8 mouse cellular contexts compared by ENCODE assay signal in genomic region chr19:4214771-4215450, GRCm38 (mm10). TPM values are rescaled to one million over a fixed set of nuclear protein-coding genes. Genes with fewer than 3 reads are reported as not detected.
DNase-seq lines count a peak whose midpoint lies in the region; ATAC-seq and TF ChIP-seq lines count a peak whose summit lies in the region.

No protein-coding gene starts in this region.

- TF ChIP-seq CTCF in midbrain, postnatal 0 days (IDR thresholded peaks at IDR 0.05): no peak

- peak overlapping the region; percentile 77 for H3K9ac ChIP-seq in heart, embryonic 15.5 days
- peak overlapping the region; percentile 94 for H3K9ac ChIP-seq in limb, embryonic 11.5 days (ENCODE audit: low read length)
- H3K9ac ChIP-seq in midbrain, postnatal 0 days (replicated peaks; ENCODE audit: low read length, poor library complexity, severe bottlenecking): peak overlapping the region; percentile 59

- H3K27ac ChIP-seq in heart, embryonic 15.5 days: peak overlapping the region; percentile 74
- H3K27ac ChIP-seq in limb, embryonic 11.5 days (replicated peaks; ENCODE audit: low read depth, low read length): peak overlapping the region; percentile 92
- H3K27ac ChIP-seq in midbrain, postnatal 0 days (ENCODE audit: low read depth, low read length): no peak overlapping the region

- peak; percentile 93 for DNase-seq in heart, adult 11 months
- DNase-seq in heart, adult 8-10 months (ENCODE audit: low spot score): no peak
- peak; percentile 69 for DNase-seq in adrenal gland, postnatal 14 days
- DNase-seq in limb, embryonic 11.5 days (ENCODE audit: low spot score): peak; percentile 66
- no peak for DNase-seq in midbrain, postnatal 0 days (ENCODE audit: low spot score)
- DNase-seq in ovary, postnatal 36 days (ENCODE audit: low spot score): no peak
- no peak for DNase-seq in left cerebral cortex, postnatal 14 days (ENCODE audit: low spot score in 2 of 2)

- ATAC-seq in heart, embryonic 15.5 days (replicated peaks; ENCODE audit: insufficient number of reproducible peaks, insufficient read depth, low FRiP score, low read depth): peak; percentile 47
- ATAC-seq in limb, embryonic 11.5 days (ENCODE audit: insufficient number of reproducible peaks, low FRiP score, low TSS enrichment, low read depth): 0 out of 2 replicates have a peak, but pooled peaks have one; percentile 8
- 0 out of 2 replicates have a peak, but pooled peaks have one; percentile 24 for ATAC-seq in midbrain, postnatal 0 days (ENCODE audit: low FRiP score)

- intact Hi-C loops in left cerebral cortex, postnatal 14 days (cut with DNase I): no loop called here

- peaks cover 64% of the 10 kb centered on the region for H3K27me3 ChIP-seq in heart, embryonic 15.5 days
- no peaks in the 10 kb centered on the region for H3K27me3 ChIP-seq in limb, embryonic 11.5 days (ENCODE audit: control insufficient read depth, insufficient read depth, low read length)
- peaks cover 44% of the 10 kb centered on the region for H3K27me3 ChIP-seq in midbrain, postnatal 0 days (ENCODE audit: insufficient read depth, low read length)

- H3K4me1 ChIP-seq in heart, embryonic 15.5 days (replicated peaks): peaks cover 48% of the 10 kb centered on the region
- H3K4me1 ChIP-seq in limb, embryonic 11.5 days (ENCODE audit: control insufficient read depth, insufficient read depth, low read length): peaks cover 57% of the 10 kb centered on the region
- peaks cover 7% of the 10 kb centered on the region; the same call in 1 of the 2 replicates for H3K4me1 ChIP-seq in midbrain, postnatal 0 days (ENCODE audit: insufficient read depth, low read length)

- H3K4me3 ChIP-seq in heart, embryonic 15.5 days: peak overlapping the region; percentile 69
- peak overlapping the region; percentile 84 for H3K4me3 ChIP-seq in limb, embryonic 11.5 days (ENCODE audit: low read depth, low read length)
- H3K4me3 ChIP-seq in midbrain, postnatal 0 days (ENCODE audit: low read depth, low read length): peak overlapping the region; percentile 39

- peak overlapping the region; percentile 98 for H3K4me2 ChIP-seq in heart, embryonic 15.5 days
- H3K4me2 ChIP-seq in limb, embryonic 11.5 days (ENCODE audit: low read depth, severe bottlenecking): peak overlapping the region; percentile 86
- peak overlapping the region; percentile 91 for H3K4me2 ChIP-seq in midbrain, postnatal 0 days (ENCODE audit: low read depth, low read length, poor library complexity, severe bottlenecking)

- H3K9me3 ChIP-seq in heart, embryonic 15.5 days (replicated peaks): no peaks in the 10 kb centered on the region
- no peaks in the 10 kb centered on the region for H3K9me3 ChIP-seq in limb, embryonic 11.5 days (ENCODE audit: control insufficient read depth, low read length)
- no peaks in the 10 kb centered on the region for H3K9me3 ChIP-seq in midbrain, postnatal 0 days (ENCODE audit: low read length)

- WGBS in heart, embryonic 15.5 days: under 1% methylated on average over 64 of the region's 81 CpGs
- under 1% methylated on average over 59 of the region's 81 CpGs for WGBS in limb, embryonic 11.5 days
- WGBS in midbrain, postnatal 0 days: 0% methylated on average over 44 of the region's 81 CpGs

- no peaks in the 10 kb centered on the region for H3K36me3 ChIP-seq in heart, embryonic 15.5 days
- H3K36me3 ChIP-seq in limb, embryonic 11.5 days (ENCODE audit: control insufficient read depth, insufficient read depth, low read length): no peaks in the 10 kb centered on the region
- no peaks in the 10 kb centered on the region for H3K36me3 ChIP-seq in midbrain, postnatal 0 days (ENCODE audit: insufficient read depth, low read length)

RNA-seq across cellular contexts. Expression of gene AC109138.7, which starts 0.8 kb away (rescaled TPM):
- total RNA-seq in heart, adult 8-10 months (2022): under 1 TPM in 1 of 4 experiments, not detected in 3; 0.87 TPM
- not detected in 2 replicates for total RNA-seq in adrenal gland, postnatal 14 days (2021)
- not detected in 2 replicates for polyA plus RNA-seq in heart, embryonic 15.5 days (2015; fragmentation: Nextera tagmentation; extraction: Ambion mirVana)
- polyA plus RNA-seq in limb, embryonic 11.5 days (2014; fragmentation: Nextera tagmentation; extraction: Ambion mirVana): not detected in 2 replicates
- total RNA-seq in midbrain, postnatal 0 days (2014; rRNA removed): not detected in 2 replicates
- not detected in 2 replicates for polyA plus RNA-seq in midbrain, postnatal 0 days (2015; fragmentation: Nextera tagmentation; extraction: Ambion mirVana)
- total RNA-seq in left cerebral cortex, postnatal 14 days (2021): not detected

RNA-seq across cellular contexts. Expression of gene Clcf1, which starts 0.9 kb away (rescaled TPM):
- total RNA-seq in heart, adult 8-10 months (2022): 1 to 10 TPM in 2 of 4 experiments, under 1 TPM in 2; 0.57 to 1.6 (median 1.0) TPM
- total RNA-seq in adrenal gland, postnatal 14 days (2021): 10.8 and 16.3 TPM in 2 replicates
- polyA plus RNA-seq in heart, embryonic 15.5 days (2015; fragmentation: Nextera tagmentation; extraction: Ambion mirVana): 0.96 and 1.9 TPM in 2 replicates
- 5.0 and 7.4 TPM in 2 replicates for polyA plus RNA-seq in limb, embryonic 11.5 days (2014; fragmentation: Nextera tagmentation; extraction: Ambion mirVana)
- 0.99 and 1.2 TPM in 2 replicates for total RNA-seq in midbrain, postnatal 0 days (2014; rRNA removed)
- polyA plus RNA-seq in midbrain, postnatal 0 days (2015; fragmentation: Nextera tagmentation; extraction: Ambion mirVana): 0.28 and 0.44 TPM in 2 replicates
- 1 to 10 TPM; 1.3 to 1.5 TPM for total RNA-seq in left cerebral cortex, postnatal 14 days (2021)

RNA-seq across cellular contexts. Expression of gene Rad9a, which starts 13.4 kb away (rescaled TPM):
- total RNA-seq in heart, adult 8-10 months (2022): 1 to 10 TPM; 5.3 to 6.2 (median 5.6) TPM
- total RNA-seq in adrenal gland, postnatal 14 days (2021): 8.2 and 10.7 TPM in 2 replicates
- polyA plus RNA-seq in heart, embryonic 15.5 days (2015; fragmentation: Nextera tagmentation; extraction: Ambion mirVana): 17.3 and 24.1 TPM in 2 replicates
- 52.5 and 54.9 TPM in 2 replicates for polyA plus RNA-seq in limb, embryonic 11.5 days (2014; fragmentation: Nextera tagmentation; extraction: Ambion mirVana)
- total RNA-seq in midbrain, postnatal 0 days (2014; rRNA removed): 18.0 and 22.8 TPM in 2 replicates
- 14.7 and 17.0 TPM in 2 replicates for polyA plus RNA-seq in midbrain, postnatal 0 days (2015; fragmentation: Nextera tagmentation; extraction: Ambion mirVana)
- total RNA-seq in left cerebral cortex, postnatal 14 days (2021): 1 to 10 TPM; 6.4 to 9.0 TPM

RNA-seq across cellular contexts. Expression of gene Pold4, which starts 16.8 kb away (rescaled TPM):
- 10 to 100 TPM; 11.9 to 17.5 (median 14.3) TPM for total RNA-seq in heart, adult 8-10 months (2022)
- total RNA-seq in adrenal gland, postnatal 14 days (2021): 43.3 and 57.9 TPM in 2 replicates
- polyA plus RNA-seq in heart, embryonic 15.5 days (2015; fragmentation: Nextera tagmentation; extraction: Ambion mirVana): 17.1 and 24.1 TPM in 2 replicates
- polyA plus RNA-seq in limb, embryonic 11.5 days (2014; fragmentation: Nextera tagmentation; extraction: Ambion mirVana): 11.5 and 12.6 TPM in 2 replicates
- 20.9 and 37.7 TPM in 2 replicates for total RNA-seq in midbrain, postnatal 0 days (2014; rRNA removed)
- polyA plus RNA-seq in midbrain, postnatal 0 days (2015; fragmentation: Nextera tagmentation; extraction: Ambion mirVana): 20.8 and 26.8 TPM in 2 replicates
- total RNA-seq in left cerebral cortex, postnatal 14 days (2021): 10 to 100 TPM; 16.2 to 16.9 TPM

RNA-seq across cellular contexts. Expression of gene Ppp1ca, which starts 23.0 kb away (rescaled TPM):
- 100 to 1,000 TPM; 261 to 310 (median 281) TPM for total RNA-seq in heart, adult 8-10 months (2022)
- 369 and 402 TPM in 2 replicates for total RNA-seq in adrenal gland, postnatal 14 days (2021)
- 666 and 734 TPM in 2 replicates for polyA plus RNA-seq in heart, embryonic 15.5 days (2015; fragmentation: Nextera tagmentation; extraction: Ambion mirVana)
- 952 and 995 TPM in 2 replicates for polyA plus RNA-seq in limb, embryonic 11.5 days (2014; fragmentation: Nextera tagmentation; extraction: Ambion mirVana)
- 535 and 592 TPM in 2 replicates for total RNA-seq in midbrain, postnatal 0 days (2014; rRNA removed)
- 510 and 531 TPM in 2 replicates for polyA plus RNA-seq in midbrain, postnatal 0 days (2015; fragmentation: Nextera tagmentation; extraction: Ambion mirVana)
- total RNA-seq in left cerebral cortex, postnatal 14 days (2021): 100 to 1,000 TPM; 323 to 336 TPM

Comparison
In these comparisons a context has a peak if more than half of its experiments do, and no peak if none do; other contexts are left out.
1. DNase-seq: peak in heart, adult 11 months (single experiment), adrenal gland, postnatal 14 days (single experiment) and limb, embryonic 11.5 days (single experiment); none in heart, adult 8-10 months (single experiment), midbrain, postnatal 0 days (single experiment), ovary, postnatal 36 days (single experiment) and left cerebral cortex, postnatal 14 days (0 of 2).
2. Peak in every context shown above with its lines, with median percentiles within 50 percentile points of each other: ATAC-seq, H3K4me2 ChIP-seq, H3K4me3 ChIP-seq and H3K9ac ChIP-seq.